In the genomic region with DNA sequence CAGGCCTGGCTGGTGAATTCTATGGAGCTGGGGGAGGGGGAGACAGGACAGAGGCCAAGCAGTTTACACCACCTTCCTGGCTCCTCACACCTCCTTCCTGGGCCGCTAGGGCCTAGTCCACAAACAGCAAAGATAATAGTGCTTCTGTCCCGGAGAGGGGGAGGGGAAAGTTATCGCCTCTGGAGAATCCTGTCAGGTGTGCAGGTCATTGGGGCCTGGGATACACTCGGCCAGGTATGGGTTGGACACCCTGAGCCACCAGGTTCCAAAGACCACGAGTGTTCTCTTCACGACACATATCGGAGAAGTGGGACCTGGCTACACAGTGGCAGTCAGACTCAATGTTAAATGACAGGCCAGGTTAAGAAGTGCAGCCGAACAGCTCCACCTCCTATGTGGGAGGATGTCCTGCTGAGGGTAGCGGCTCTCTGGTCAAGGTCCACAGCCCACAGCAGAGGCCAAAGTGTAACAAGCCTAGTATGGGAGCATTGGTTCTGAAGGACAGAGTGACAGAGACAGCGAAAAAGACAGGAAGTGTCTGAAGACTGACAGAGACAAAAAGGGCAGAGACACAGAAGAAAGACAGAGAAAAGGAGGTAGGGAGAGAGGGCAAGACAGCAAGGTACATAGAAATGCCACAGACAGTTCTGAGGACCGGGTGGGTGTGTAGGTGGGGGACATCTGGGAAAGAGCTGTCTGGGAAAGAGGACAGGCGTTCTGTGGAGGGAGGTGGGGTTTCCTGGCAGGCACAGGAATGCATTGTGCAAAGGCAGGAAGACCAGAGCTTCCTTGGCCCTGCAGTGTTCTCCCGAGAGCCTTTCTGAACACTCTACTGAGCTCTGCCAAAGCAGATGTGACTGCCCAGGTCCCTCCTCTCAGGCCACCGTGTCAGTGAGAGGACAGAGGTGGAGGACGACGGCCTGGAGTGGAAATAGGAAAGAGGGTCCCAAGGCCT, we compare ENCODE assay signal across 8 mouse cellular contexts. TPM values are rescaled to one million over a fixed set of nuclear protein-coding genes. Genes with fewer than 3 reads are reported as not detected.
A peak's percentile ranks its signal among the peaks of the same experiment; 100 is the strongest.
DNase-seq lines count a peak whose midpoint lies in the region; ATAC-seq lines count a peak whose summit lies in the region.

No protein-coding gene starts in this region.

- H3K36me3 ChIP-seq in intestine, embryonic 14.5 days (ENCODE audit: control insufficient read depth, insufficient read depth, low read length): no peaks in the 10 kb centered on the region
- H3K36me3 ChIP-seq in liver, embryonic 11.5 days (ENCODE audit: control insufficient read depth, insufficient read depth, low read length): no peaks in the 10 kb centered on the region

- no peak overlapping the region for H3K9ac ChIP-seq in intestine, embryonic 14.5 days (ENCODE audit: low read length)
- no peak overlapping the region for H3K9ac ChIP-seq in liver, embryonic 11.5 days (ENCODE audit: low read depth, low read length)

- H3K4me3 ChIP-seq in intestine, embryonic 14.5 days (ENCODE audit: low read depth, low read length): no peak overlapping the region
- H3K4me3 ChIP-seq in liver, embryonic 11.5 days (ENCODE audit: low read depth, low read length): peak overlapping the region; percentile 5; the same call in 1 of the 2 replicates

- ATAC-seq in intestine, embryonic 14.5 days (replicated peaks; ENCODE audit: low FRiP score, low TSS enrichment, low read depth): peak; percentile 57
- ATAC-seq in liver, embryonic 11.5 days (replicated peaks; ENCODE audit: low FRiP score): peak; percentile 56

- WGBS in intestine, embryonic 14.5 days: 55% methylated on average over 16 of the region's 16 CpGs
- WGBS in liver, embryonic 11.5 days: 56% methylated on average over 16 of the region's 16 CpGs

- H3K4me1 ChIP-seq in intestine, embryonic 14.5 days (replicated peaks; ENCODE audit: control insufficient read depth, insufficient read depth, low read length): peaks cover 6% of the 10 kb centered on the region
- H3K4me1 ChIP-seq in liver, embryonic 11.5 days (replicated peaks; ENCODE audit: control insufficient read depth, insufficient read depth, low read length): peaks cover 17% of the 10 kb centered on the region

- no peaks in the 10 kb centered on the region for H3K27me3 ChIP-seq in intestine, embryonic 14.5 days (replicated peaks; ENCODE audit: control insufficient read depth, insufficient read depth, low read length)
- no peaks in the 10 kb centered on the region for H3K27me3 ChIP-seq in liver, embryonic 11.5 days (replicated peaks; ENCODE audit: control insufficient read depth, insufficient read depth, low read length)

- DNase-seq in cerebellum, adult 9-11 months: peak; percentile 45
- no peak for DNase-seq in cerebellum, adult 11-12 months
- peak; percentile 23 for DNase-seq in Muller cell, postnatal 12 days (ENCODE audit: inconsistent ontology term)
- DNase-seq in intestine, embryonic 14.5 days (ENCODE audit: low spot score): no peak
- no peak for DNase-seq in liver, embryonic 11.5 days (ENCODE audit: low spot score)
- no peak for DNase-seq in ovary, adult 18-20 months (ENCODE audit: low spot score)
- no peak for DNase-seq in B cell, adult 2 months
- no peak for DNase-seq in thymus, postnatal 25 days

- H3K27ac ChIP-seq in intestine, embryonic 14.5 days (ENCODE audit: low read depth): 0 out of 2 replicates have a peak overlapping the region, but pooled peaks have one; percentile 11
- peak overlapping the region; percentile 86 for H3K27ac ChIP-seq in liver, embryonic 11.5 days (ENCODE audit: low read depth, low read length)

- no peaks in the 10 kb centered on the region for H3K9me3 ChIP-seq in intestine, embryonic 14.5 days (ENCODE audit: control insufficient read depth, low read length)
- H3K9me3 ChIP-seq in liver, embryonic 11.5 days (ENCODE audit: control insufficient read depth, low read length): no peaks in the 10 kb centered on the region

- no peak overlapping the region for H3K4me2 ChIP-seq in intestine, embryonic 14.5 days (ENCODE audit: low read length)
- H3K4me2 ChIP-seq in liver, embryonic 11.5 days: peak overlapping the region; percentile 46

RNA-seq across cellular contexts. Expression of a gene that starts 14.6 kb away (rescaled TPM):
- polyA plus RNA-seq in intestine, embryonic 14.5 days (2014; fragmentation: Nextera tagmentation; extraction: Ambion mirVana): 16.3 and 17.2 TPM in 2 replicates
- 20.1 and 20.7 TPM in 2 replicates for polyA plus RNA-seq in liver, embryonic 11.5 days (2014; fragmentation: Nextera tagmentation; extraction: Ambion mirVana)

RNA-seq across cellular contexts. Expression of a gene that starts 40.5 kb away (rescaled TPM):
- polyA plus RNA-seq in intestine, embryonic 14.5 days (2014; fragmentation: Nextera tagmentation; extraction: Ambion mirVana): 0.47 TPM in 1 of 2 replicates, not detected in the other
- polyA plus RNA-seq in liver, embryonic 11.5 days (2014; fragmentation: Nextera tagmentation; extraction: Ambion mirVana): 0.62 and 0.70 TPM in 2 replicates

Comparison
In these comparisons a context has a peak if more than half of its experiments do, and no peak if none do; other contexts are left out.
1. DNase-seq: peak in cerebellum, adult 9-11 months (single experiment) and Muller cell, postnatal 12 days (single experiment); none in cerebellum, adult 11-12 months (single experiment), intestine, embryonic 14.5 days (single experiment), liver, embryonic 11.5 days (single experiment), ovary, adult 18-20 months (single experiment), B cell, adult 2 months (0 of 2) and thymus, postnatal 25 days (single experiment).